Mouse (Mus musculus) midbrain, embryonic 12.5 days (tissue): ENCODE results near the gene Map7d1. TPM values are rescaled to one million over a fixed set of nuclear protein-coding genes. Genes with fewer than 3 reads are reported as not detected.
A peak's percentile ranks its signal among the peaks of the same experiment; 100 is the strongest.

Experiments
- ATAC-seq: fragments of 200-750 bp; cut with Nextera tagmentation; 2 replicates; pipeline ENCODE4 v1.8.0; 2017; ENCODE audit warnings: low read depth, moderate TSS enrichment, moderate library complexity; ENCODE audit not compliant: low FRiP score
- H3K27ac ChIP-seq: fragments of 300-500 bp; sonication (generic); replicated peaks from 2 replicates; pipeline ENCODE4 v1.5.1; 2016; ENCODE audit warnings: mild to moderate bottlenecking
- H3K27me3 ChIP-seq: fragments of 300-500 bp; sonication (generic); 2 replicates; pipeline ENCODE4 v1.6.1; 2016; ENCODE audit warnings: mild to moderate bottlenecking
- H3K36me3 ChIP-seq: fragments of 300-500 bp; sonication (generic); 2 replicates; pipeline ENCODE4 v1.6.1; 2016
- H3K4me1 ChIP-seq: fragments of 300-500 bp; sonication (generic); 2 replicates; pipeline ENCODE4 v1.6.1; 2016
- H3K4me2 ChIP-seq: fragments of 300-500 bp; sonication (generic); replicated peaks from 2 replicates; pipeline ENCODE4 v1.6.1; 2016; ENCODE audit warnings: mild to moderate bottlenecking, moderate library complexity
- H3K4me3 ChIP-seq: fragments of 300-500 bp; sonication (generic); 2 replicates; pipeline ENCODE4 v1.5.1; 2016; ENCODE audit warnings: mild to moderate bottlenecking
- H3K9ac ChIP-seq: fragments of 300-500 bp; sonication (generic); replicated peaks from 2 replicates; pipeline ENCODE4 v1.6.1; 2016; ENCODE audit warnings: mild to moderate bottlenecking, moderate library complexity
- H3K9me3 ChIP-seq: fragments of 300-500 bp; sonication (generic); 2 replicates; pipeline ENCODE4 v1.6.1; 2016; ENCODE audit warnings: mild to moderate bottlenecking
- WGBS: fragments of 180-500 bp; shearing (Covaris S2); methylation state at CpG from one replicate; pipeline ENCODE4 v1.1.7; 2016; 5-methylcytosine and 5-hydroxymethylcytosine counted together
- polyA plus RNA-seq: library from polyadenylated mRNA; unstranded; fragments of >200 nt; fragmentation: Nextera tagmentation; extraction: Ambion mirVana; gene quantifications from 2 replicates; pipeline ENCODE4 v1.2.1, GENCODE M21; 2016

The Map7d1 gene
- polyA plus RNA-seq, 1 experiment from 2014 or later, result 135 TPM

- Histone ChIP-seq H3K27me3 (peaks cover 73% of the 10 kb centered on the region), H3K4me1 (peaks cover 6% of the 10 kb centered on the region; the same call in 1 of the 2 replicates), H3K27ac (no peak overlapping the region), H3K9ac (no peak overlapping the region), H3K36me3 (no peaks in the 10 kb centered on the region), H3K4me3 (peak overlapping the region; percentile 39; the same call in 1 of the 2 replicates), H3K4me2 (no peak overlapping the region; the same call in 1 of the 2 replicates), H3K9me3 (no peaks in the 10 kb centered on the region)
- 28% methylated on average over 11 of the region's 11 CpGs for WGBS
- no peak for ATAC-seq
These were observed 31.3 kb upstream of the Map7d1 start for GRCm38 (mm10) chr4:126287302-126287995.

DNA sequence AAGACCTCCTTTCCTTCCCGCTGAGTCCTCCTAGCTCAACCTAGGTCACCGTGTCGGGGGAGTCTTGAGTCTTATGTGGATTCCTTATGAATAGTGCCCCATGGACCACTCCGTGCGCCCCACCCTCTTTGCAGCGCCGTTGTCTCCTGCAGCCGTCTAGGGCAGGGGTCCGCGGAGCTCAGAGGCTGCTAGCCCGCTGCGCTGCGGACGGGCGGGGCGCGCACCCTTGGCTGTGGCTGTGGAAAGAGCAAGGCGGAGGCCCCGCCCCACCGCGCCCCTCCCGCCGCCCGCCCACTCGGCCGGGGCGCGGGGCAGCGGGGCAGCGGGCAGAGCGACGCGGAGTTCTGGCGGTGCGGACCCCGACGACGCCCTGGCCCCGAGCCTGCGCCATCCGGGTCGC, 30.3 kb upstream of the Map7d1 start, which contains the start of gene Col8a2:
Gene Col8a2 (plus strand): TSS at position 302 of the 400 bp plus-strand sequence.
- H3K27me3 ChIP-seq, result peaks cover 73% of the 10 kb centered on the region
- ATAC-seq, result no peak

GRCm38 (mm10) chr4:126283582-126283981, 27.4 kb upstream of the Map7d1 start:
- Histone ChIP-seq H3K4me3 (no peak overlapping the region), H3K36me3 (no peaks in the 10 kb centered on the region), H3K4me2 (no peak overlapping the region), H3K27me3 (peaks cover 55% of the 10 kb centered on the region), H3K9me3 (no peaks in the 10 kb centered on the region), H3K4me1 (peaks cover 8% of the 10 kb centered on the region), H3K9ac (0 out of 2 replicates have a peak overlapping the region, but pooled peaks have one; percentile 0), H3K27ac (no peak overlapping the region)
- ATAC-seq, result no peak
- WGBS, result 88% methylated on average over 8 of the region's 8 CpGs

More for the DNA sequence above, 30.3 kb upstream of the Map7d1 start, which contains the start of gene Col8a2:
- Histone ChIP-seq H3K27ac (no peak within 1 kb of the TSS; the same call in 1 of the 2 replicates), H3K4me1 (peaks cover 6% of the 10 kb centered on the region; the same call in 1 of the 2 replicates), H3K9ac (no peak within 1 kb of the TSS; the same call in 1 of the 2 replicates), H3K4me3 (peak within 1 kb of the TSS; percentile 39), H3K9me3 (no peaks in the 10 kb centered on the region), H3K36me3 (no peaks in the 10 kb centered on the region), H3K4me2 (peak within 1 kb of the TSS; percentile 52)
- WGBS, result 3% methylated on average over 34 of the region's 42 CpGs

- Histone ChIP-seq H3K27me3 (peaks cover 36% of the 10 kb centered on the region), H3K9ac (no peak overlapping the region), H3K4me3 (no peak overlapping the region), H3K4me2 (no peak overlapping the region), H3K4me1 (peaks cover 12% of the 10 kb centered on the region), H3K36me3 (no peaks in the 10 kb centered on the region), H3K27ac (no peak overlapping the region), H3K9me3 (no peaks in the 10 kb centered on the region)
- 64% methylated on average over 9 of the region's 9 CpGs for WGBS
- no peak for ATAC-seq
These were observed 25.6 kb upstream of the Map7d1 start for GRCm38 (mm10) chr4:126281706-126282105.

GRCm38 (mm10) chr4:126278961-126279360, 22.8 kb upstream of the Map7d1 start:
- Histone ChIP-seq H3K9me3 (no peaks in the 10 kb centered on the region), H3K9ac (no peak overlapping the region), H3K4me2 (no peak overlapping the region), H3K27ac (no peak overlapping the region), H3K4me3 (no peak overlapping the region), H3K4me1 (peaks cover 8% of the 10 kb centered on the region), H3K36me3 (peaks cover 17% of the 10 kb centered on the region), H3K27me3 (peaks cover 14% of the 10 kb centered on the region)
- WGBS, result 67% methylated on average over 9 of the region's 9 CpGs
- no peak for ATAC-seq

GRCm38 (mm10) chr4:126278565-126278915, 22.4 kb upstream of the Map7d1 start:
- peaks cover 8% of the 10 kb centered on the region for H3K4me1 ChIP-seq
- no peak overlapping the region for H3K27ac ChIP-seq

DNA sequence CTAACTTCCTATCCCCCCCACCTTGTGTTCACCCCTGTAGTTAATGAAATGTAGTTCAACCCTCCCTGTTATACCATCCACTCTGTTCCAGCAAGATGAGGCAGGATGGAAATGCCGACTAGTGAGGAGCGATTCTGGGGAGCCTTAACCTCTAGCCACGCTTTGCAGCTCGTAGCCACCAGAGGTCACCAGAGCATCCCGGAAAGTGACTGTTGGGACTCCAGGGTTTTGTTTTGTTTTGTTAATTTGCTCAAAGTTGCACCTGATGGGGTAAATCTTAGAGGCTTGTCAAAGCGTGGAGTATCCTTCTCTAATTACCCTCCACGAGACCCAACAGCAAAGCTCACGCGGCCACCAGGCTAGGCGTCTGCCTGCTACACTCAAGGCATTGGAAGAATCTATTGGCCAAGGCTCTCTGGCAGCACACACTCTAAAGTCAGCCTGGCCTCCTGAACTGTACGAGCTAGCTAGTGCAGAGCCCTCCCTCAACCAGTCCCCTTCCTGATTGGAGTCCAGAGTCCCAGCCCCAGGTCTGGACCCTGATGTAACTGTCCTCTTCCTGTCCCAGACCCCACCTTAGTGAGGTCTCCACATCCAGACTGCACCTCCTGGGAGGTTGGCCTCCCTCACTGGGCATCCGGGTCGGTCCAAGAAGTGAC, 21.9 kb upstream of the Map7d1 start:
- Histone ChIP-seq H3K27ac (no peak overlapping the region), H3K4me2 (0 out of 2 replicates have a peak overlapping the region, but pooled peaks have one; percentile 30), H3K36me3 (peaks cover 24% of the 10 kb centered on the region), H3K9ac (no peak overlapping the region), H3K4me1 (peaks cover 8% of the 10 kb centered on the region), H3K4me3 (no peak overlapping the region), H3K27me3 (peaks cover 5% of the 10 kb centered on the region), H3K9me3 (no peaks in the 10 kb centered on the region)
- no peak for ATAC-seq
- 7% methylated on average over 13 of the region's 13 CpGs for WGBS

More at GRCm38 (mm10) chr4:126278565-126278915, 22.4 kb upstream of the Map7d1 start:
- H3K36me3 ChIP-seq, result peaks cover 19% of the 10 kb centered on the region
- H3K4me2 ChIP-seq, result no peak overlapping the region
- ATAC-seq, result no peak
- H3K9ac ChIP-seq, result no peak overlapping the region
- H3K9me3 ChIP-seq, result no peaks in the 10 kb centered on the region
- 33% methylated on average over 9 of the region's 9 CpGs for WGBS
- H3K27me3 ChIP-seq, result peaks cover 10% of the 10 kb centered on the region
- H3K4me3 ChIP-seq, result no peak overlapping the region

DNA sequence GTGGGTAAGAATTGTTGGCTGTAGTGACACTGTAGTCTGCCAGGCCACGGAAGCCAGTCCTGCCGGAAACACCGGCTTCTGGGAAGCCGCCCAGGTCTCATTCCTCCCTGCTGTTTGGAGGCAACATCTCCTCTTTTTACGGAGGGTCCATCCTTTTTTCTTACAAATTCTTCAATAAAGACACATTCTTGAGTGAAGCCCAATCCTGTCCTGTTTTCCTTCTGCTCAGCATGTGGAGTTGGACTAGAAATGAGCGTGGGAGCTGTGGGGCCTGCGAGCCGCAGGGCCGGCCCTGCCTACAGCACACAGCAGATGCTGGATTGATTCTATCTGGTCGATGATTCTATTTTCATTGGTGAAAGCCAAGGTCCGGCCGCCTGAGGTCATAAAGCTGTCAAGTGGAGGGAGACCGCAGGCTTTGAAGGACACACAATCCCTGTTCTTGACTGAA, 19.6 kb upstream of the Map7d1 start:
- 92% methylated on average over 13 of the region's 13 CpGs for WGBS
- ATAC-seq, result no peak

GRCm38 (mm10) chr4:126275081-126275480, 18.9 kb upstream of the Map7d1 start:
- no peaks in the 10 kb centered on the region for H3K9me3 ChIP-seq
- no peak overlapping the region for H3K4me3 ChIP-seq
- peaks cover 8% of the 10 kb centered on the region for H3K4me1 ChIP-seq
- ATAC-seq, result no peak
- H3K4me2 ChIP-seq, result no peak overlapping the region
- no peak overlapping the region for H3K9ac ChIP-seq
- H3K27ac ChIP-seq, result no peak overlapping the region
- peaks cover 4% of the 10 kb centered on the region; the same call in 1 of the 2 replicates for H3K27me3 ChIP-seq
- H3K36me3 ChIP-seq, result peaks cover 34% of the 10 kb centered on the region
- 95% methylated on average over 4 of the region's 4 CpGs for WGBS

More for the DNA sequence above, 19.6 kb upstream of the Map7d1 start:
- Histone ChIP-seq H3K9me3 (no peaks in the 10 kb centered on the region), H3K36me3 (peaks cover 34% of the 10 kb centered on the region), H3K4me3 (no peak overlapping the region), H3K9ac (no peak overlapping the region), H3K4me1 (peaks cover 8% of the 10 kb centered on the region), H3K4me2 (no peak overlapping the region), H3K27me3 (peaks cover 4% of the 10 kb centered on the region; the same call in 1 of the 2 replicates), H3K27ac (no peak overlapping the region)

- Histone ChIP-seq H3K4me1 (peaks cover 8% of the 10 kb centered on the region), H3K4me2 (no peak overlapping the region), H3K27me3 (peaks cover 2% of the 10 kb centered on the region; the same call in 1 of the 2 replicates), H3K36me3 (peaks cover 34% of the 10 kb centered on the region), H3K9ac (no peak overlapping the region), H3K27ac (no peak overlapping the region), H3K9me3 (no peaks in the 10 kb centered on the region), H3K4me3 (no peak overlapping the region)
- ATAC-seq, result no peak
- WGBS, result 74% methylated on average over 13 of the region's 13 CpGs
These were observed 17.6 kb upstream of the Map7d1 start for GRCm38 (mm10) chr4:126273753-126274152.

DNA sequence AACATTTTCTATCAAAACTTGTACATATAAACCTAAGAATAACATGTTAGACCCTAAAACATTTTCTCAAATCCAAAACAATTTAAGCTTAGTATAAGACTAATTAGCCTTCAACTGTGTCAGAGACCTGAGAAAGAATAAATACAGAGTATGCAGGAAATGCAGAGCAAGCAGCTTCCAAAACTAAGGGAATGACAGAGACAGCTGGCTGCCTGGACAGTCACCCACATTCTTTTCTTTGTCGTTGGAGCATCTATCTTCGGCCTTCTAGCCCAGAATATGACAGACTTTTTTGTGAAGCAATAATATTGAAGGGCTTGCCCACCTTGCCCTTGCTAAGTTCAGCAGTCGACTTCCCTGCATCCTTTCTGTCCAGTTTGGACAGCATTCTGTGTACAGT, 13.1 kb upstream of the Map7d1 start:
- Histone ChIP-seq H3K9ac (no peak overlapping the region), H3K4me3 (no peak overlapping the region), H3K4me1 (no peaks in the 10 kb centered on the region), H3K27ac (no peak overlapping the region), H3K27me3 (no peaks in the 10 kb centered on the region), H3K9me3 (no peaks in the 10 kb centered on the region), H3K4me2 (no peak overlapping the region), H3K36me3 (peaks cover 20% of the 10 kb centered on the region)
- 83% methylated on average over 3 of the region's 3 CpGs for WGBS
- ATAC-seq, result no peak
